Mouse (Mus musculus) heart, adult 11 months (tissue): ENCODE results near the gene Gpbp1.

Experiments
- DNase-seq: peaks from one replicate; pipeline ENCODE4 v3.0.0; 2022

The Gpbp1 gene

GRCm38 (mm10) chr13:111489802-111490723 is at the start of gene Gpbp1:
Gpbp1 (minus strand) TSS chr13:111490111.
- peak; percentile 100 for DNase-seq

GRCm38 (mm10) chr13:111537718-111538117 is 47.8 kb upstream of the Gpbp1 start:
- DNase-seq: no peak

GRCm38 (mm10) chr13:111536207-111536887 is 46.4 kb upstream of the Gpbp1 start:
- DNase-seq: no peak

DNA sequence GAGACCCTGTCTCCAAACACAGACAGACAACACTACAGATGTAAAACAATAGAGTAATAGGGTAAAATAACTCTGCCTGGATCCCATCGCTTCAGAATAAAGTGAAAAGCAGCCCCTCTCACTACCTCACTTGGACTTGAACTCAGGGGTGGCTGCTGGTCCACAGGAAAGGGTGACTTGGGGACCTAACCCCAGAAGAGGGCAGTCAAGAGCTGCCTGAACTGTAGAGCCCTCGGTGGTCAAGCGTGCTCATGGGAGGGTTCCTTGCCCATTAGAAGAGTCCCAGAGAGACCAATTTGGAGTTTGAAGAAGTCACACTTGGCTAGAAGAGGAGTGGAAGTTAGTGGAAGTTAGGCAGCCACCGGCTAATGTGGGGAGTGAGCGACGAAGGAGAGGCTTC is 44.2 kb upstream of the Gpbp1 start:
- DNase-seq: no peak

DNA sequence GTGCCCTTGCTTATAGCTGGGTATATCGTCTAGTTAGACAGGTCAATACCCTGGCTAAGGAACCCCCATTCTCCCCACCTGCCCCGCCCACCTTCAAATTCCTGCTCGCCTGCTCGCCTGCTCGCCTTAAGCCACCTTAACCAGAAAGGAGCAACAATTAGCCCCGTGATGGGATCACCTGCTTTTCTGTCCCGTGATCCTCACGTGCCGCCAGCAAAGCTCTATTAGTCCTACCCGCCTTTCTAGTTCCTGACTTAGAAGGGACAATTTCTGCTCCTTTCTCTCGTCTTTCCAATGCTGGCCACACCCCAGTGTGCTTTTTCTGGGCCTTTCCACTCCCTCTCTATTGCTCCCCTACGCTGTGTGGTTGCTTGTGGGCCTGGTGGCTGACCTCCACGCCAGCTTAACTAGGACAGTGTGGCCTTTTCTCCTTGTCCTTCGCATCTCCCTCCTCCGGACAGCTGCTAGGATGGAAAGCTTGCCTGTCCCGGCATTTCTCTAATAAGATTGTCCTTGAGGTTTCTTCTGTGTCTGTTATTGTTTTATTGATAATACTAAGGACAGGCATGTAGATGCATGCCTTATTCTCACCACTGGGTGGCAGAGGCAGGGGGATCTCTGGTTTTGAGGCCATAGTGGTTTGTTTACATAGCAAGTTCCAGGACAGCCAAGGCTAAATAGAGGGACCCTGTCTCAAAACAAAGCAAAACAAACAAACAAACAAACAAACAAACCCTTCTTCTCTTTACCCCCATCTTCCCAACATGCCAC is 42.5 kb upstream of the Gpbp1 start:
- peak; percentile 61 for DNase-seq

GRCm38 (mm10) chr13:111531701-111532100 is 41.8 kb upstream of the Gpbp1 start:
- DNase-seq: peak; percentile 17

DNA sequence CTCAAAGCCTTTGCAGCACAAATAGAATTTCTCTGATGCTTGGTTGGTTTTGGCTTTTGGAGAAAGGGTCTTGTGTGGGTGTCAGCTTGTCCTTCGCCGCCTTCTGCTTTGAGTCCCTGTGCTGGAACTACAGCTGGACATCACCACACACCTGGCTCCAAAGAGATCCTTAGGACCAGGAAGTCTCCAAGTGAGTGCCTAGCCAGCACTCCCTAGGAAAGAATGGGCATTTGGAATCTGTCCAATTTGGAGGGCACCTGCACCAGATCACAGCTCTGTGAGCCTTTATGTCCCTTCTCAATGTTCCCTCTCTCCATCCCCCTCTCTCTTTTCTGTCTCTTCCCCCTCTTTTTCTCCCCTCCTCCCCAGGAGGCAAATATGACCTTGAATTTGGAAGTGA is 34.4 kb upstream of the Gpbp1 start:
- DNase-seq: no peak

- no peak for DNase-seq
These were observed 32.4 kb upstream of the Gpbp1 start for GRCm38 (mm10) chr13:111522336-111522735.

DNA sequence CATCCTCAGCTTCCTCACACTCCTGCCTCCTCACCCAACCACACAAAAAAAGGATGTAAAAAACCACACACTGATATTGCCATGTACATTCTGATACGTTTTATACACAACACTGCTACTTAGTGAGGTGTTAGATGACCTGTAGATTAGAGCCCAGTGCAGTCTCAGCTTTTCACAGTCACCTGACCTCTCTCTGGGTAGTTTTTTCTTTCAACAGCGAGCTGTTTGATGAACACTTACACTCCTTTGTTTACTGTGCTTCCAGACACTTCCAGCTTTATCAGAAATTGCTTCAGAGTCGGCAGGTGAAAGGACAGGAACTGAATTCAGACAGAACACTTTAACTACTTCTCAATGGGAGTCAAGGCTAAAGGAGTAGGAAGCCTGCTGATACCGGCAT is 30.5 kb upstream of the Gpbp1 start:
- DNase-seq: no peak

DNA sequence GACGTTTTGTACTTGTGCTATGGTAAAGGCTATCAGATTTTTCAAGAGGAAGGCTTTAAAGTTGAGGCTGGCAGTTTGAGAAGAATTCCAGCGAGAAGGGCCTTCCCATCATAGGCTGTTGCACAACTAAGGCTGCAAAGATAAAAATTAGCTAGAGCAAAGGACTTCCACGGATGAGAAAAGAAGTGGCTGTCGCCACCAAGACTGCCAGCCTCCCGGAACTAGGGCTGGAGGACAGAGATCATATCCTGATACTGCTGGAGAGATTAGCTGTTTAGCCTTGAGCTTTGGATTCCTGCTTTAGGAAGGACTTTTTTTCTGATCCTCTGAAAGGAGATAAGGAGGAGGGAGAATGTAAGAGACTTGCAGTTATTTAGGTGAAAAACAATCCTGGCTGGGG is 28.4 kb upstream of the Gpbp1 start:
- no peak for DNase-seq

DNA sequence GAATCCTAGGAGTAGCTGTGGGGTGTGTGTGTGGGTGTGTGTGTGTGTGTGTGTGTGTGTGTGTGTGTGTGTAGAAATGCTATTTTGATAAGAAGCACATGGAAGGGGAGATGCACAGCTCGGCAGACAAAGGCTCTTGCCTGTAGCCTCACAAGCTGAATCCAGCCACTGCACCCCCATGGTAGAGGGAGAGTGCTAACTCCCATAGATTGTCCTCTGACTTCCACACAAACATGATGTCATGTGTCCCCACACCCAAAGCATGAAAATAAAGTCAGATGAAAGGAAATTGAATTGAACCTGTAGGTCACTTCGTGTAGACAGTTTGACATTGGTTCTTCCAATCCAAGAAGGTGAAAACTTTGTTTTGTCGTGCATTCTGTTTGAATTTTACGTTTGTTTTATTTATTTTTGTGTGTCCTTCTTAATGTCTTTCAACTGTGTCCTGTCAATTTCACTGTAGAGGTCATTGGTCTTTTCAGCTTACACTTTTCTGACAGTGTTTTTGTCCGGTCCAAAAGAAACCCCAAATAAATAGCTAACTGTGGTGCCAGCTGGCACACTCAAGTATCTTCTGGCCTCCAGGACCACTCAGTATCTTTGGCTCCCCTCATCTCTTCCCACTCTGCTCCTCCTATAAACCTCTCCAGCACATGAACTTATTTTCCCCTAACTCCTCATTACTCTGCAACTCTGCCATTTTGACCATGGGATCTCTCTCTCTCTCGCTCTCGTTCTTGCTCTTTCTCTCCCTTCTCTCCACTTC is 26.7 kb upstream of the Gpbp1 start:
- peak; percentile 35 for DNase-seq

- peak; percentile 59 for DNase-seq
These were observed 19.5 kb upstream of the Gpbp1 start for GRCm38 (mm10) chr13:111509385-111509784.

DNA sequence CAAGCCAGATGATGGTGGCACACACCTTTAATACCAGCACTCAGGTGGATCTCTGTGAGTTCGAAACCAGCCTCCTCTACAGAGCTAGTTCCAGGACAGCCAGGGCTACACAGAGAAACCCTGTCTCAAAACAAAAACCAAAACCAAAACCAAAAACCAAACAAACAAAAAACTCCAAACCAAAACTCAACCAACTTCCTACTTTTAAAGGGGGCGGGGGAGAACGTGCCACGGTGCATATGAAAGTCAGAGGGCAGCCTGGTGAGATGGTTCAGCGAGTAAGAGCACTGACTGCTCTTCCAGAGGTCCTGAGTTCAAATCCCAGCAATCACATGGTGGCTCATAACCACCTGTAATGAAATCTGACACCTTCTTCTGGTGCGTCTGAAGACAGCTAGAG is 18.7 kb upstream of the Gpbp1 start:
- peak; percentile 70 for DNase-seq

- no peak for DNase-seq
These were observed 4.6 kb upstream of the Gpbp1 start for GRCm38 (mm10) chr13:111494330-111495029.

DNA sequence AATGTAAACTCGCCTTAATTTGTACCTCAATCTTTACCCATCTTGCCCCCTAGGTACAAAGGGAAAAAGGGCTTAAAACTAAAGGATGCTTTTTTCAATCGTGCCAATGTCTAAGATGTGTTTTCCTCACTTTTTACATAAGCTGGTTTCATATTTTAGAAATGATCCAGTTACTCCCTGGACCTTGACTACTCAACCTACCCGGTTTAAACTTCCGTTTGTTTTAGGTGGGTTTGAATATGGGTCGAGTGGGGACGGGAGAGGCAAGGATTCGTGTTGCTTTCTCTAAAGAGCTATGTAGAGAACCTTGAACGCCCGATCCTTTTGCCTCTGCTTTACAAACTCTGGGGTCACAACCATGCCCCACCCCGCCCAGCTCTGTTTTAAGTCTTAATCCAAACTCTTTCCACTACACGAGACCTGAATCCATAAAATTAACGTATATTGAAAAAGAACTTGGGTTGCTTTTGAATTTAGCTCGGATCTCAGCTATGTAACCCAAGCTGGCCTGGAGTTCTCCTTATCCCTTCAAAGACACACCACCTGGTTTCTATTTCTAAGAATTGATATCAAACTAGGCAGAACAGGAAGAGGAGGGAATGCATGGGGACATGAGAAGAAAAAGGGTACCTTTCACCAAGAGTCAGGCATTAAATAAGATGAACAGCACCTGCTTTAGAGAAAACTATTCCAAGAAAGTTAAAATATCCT is 1.3 kb upstream of the Gpbp1 start:
- no peak for DNase-seq

DNA sequence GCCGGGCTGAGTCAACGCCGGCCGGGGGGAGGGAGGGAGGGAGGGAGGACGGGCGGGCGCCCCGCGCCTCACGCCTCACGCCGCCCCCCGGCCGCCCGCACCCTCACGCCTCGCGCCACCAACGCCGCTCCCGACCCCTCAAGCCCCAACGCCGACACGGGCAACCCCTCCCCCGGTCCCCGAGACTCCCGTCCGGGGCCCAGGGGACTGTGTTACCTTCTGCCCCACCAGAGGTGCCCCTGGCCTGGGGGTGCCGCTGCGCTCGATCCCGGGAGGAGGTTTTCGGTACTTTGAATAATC is 459 bp downstream of the Gpbp1 start:
- no peak for DNase-seq

DNA sequence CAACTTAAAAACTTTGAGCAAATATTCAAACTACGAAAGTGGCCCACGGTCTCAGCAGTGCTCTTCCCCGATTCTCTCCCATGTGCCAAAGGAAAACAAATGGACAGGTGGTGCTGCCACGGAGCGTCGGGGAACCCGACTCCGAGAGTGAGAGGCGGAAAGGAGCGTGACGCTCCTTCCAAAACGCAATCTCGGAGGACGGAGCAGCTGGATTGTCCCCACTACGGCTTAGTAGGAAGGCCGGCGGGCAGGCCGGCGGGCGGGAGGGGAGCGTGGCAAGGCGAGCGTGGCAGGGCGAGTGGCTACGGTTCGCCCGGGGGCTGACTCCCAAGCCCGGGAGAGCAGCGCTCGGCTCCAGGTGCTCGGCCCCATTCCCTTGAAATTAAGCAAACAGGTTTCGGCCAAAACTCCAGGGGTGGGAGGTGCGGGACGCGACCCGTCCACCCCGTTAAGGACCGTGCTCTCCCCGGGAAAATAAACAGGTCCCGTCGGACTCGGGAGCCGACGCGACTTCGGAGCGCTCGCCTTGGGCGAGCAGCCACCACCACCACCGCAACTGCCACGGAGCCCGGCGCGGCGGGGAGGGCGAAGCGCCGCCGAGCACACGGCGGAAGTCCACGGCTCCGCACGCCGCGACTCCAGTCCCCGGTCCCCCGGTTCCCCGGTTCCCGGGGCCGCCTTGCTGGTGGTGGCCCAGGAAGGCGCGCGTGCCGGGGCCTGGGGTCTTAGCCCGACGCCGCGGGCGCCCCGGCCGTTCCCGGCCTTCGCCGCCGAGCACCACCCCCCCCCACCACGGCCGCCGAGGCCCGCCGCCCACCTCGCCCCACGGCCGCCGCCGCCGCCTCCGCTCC is 1.0 kb downstream of the Gpbp1 start:
- DNase-seq: peak; percentile 95

GRCm38 (mm10) chr13:111477695-111478094 is 12.2 kb downstream of the Gpbp1 start:
- DNase-seq: no peak

GRCm38 (mm10) chr13:111470562-111471237 is 19.2 kb downstream of the Gpbp1 start:
- no peak for DNase-seq

DNA sequence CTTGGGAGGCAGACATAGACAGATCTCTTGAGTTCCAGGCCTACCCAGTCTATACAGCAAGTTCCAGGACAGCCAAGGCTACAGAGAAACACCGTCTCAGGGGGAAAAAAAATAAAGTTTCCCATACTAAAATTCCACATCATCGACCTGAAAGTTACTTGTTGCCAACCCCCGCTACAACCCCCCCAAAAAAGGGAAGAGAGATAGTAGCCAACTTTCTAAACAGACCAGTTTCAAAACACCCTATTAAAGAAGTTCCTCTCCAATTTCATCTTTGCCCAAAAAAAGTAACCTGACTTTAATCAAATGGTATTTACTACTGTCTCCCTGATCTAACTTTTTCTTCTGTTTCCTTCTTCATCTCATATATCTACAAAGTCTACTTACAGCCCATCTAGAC is 22.6 kb downstream of the Gpbp1 start:
- no peak for DNase-seq
